Mouse (Mus musculus) thymus, postnatal 14 days (tissue): ENCODE results near the gene Sart3.
A peak's percentile ranks its signal among the peaks of the same experiment; 100 is the strongest.
"Not testable (repeated sequence)": the region's sequence is repeated elsewhere in the genome, so short reads cannot be mapped to it uniquely, and the experiment has no call there.

Source experiments
- DNase-seq: peaks from one replicate; pipeline ENCODE4 v3.0.0; 2021

The Sart3 gene

GRCm38 (mm10) chr5:113772450-113772895, at the start of gene Sart3, which contains the start of gene Iscu:
Gene Sart3 (minus strand): TSS chr5:113772510.
Gene Iscu (plus strand): TSS chr5:113772748.
- peak; percentile 97 for DNase-seq

- DNase-seq, result no peak
Measured at GRCm38 (mm10) chr5:113818572-113818971, 46.3 kb upstream of the Sart3 start.

GRCm38 (mm10) chr5:113815638-113816152, 43.4 kb upstream of the Sart3 start:
- peak; percentile 84 for DNase-seq

GRCm38 (mm10) chr5:113815041-113815389, 42.7 kb upstream of the Sart3 start:
- no peak for DNase-seq

GRCm38 (mm10) chr5:113814111-113815040, 42.1 kb upstream of the Sart3 start:
- no peak for DNase-seq

GRCm38 (mm10) chr5:113813608-113814007, 41.3 kb upstream of the Sart3 start:
- no peak for DNase-seq

GRCm38 (mm10) chr5:113812638-113813037, 40.3 kb upstream of the Sart3 start:
- no peak for DNase-seq

GRCm38 (mm10) chr5:113811824-113812420, 39.6 kb upstream of the Sart3 start:
- DNase-seq, result not testable (repeated sequence)

- no peak for DNase-seq
Measured at GRCm38 (mm10) chr5:113810111-113810510, 37.8 kb upstream of the Sart3 start.

- DNase-seq, result no peak
Measured at GRCm38 (mm10) chr5:113808177-113808576, 35.9 kb upstream of the Sart3 start.

GRCm38 (mm10) chr5:113807712-113808111, 35.4 kb upstream of the Sart3 start:
- DNase-seq, result no peak

GRCm38 (mm10) chr5:113806414-113806813, 34.1 kb upstream of the Sart3 start:
- DNase-seq, result no peak

- no peak for DNase-seq
Measured at GRCm38 (mm10) chr5:113805301-113805700, 33.0 kb upstream of the Sart3 start.

- no peak for DNase-seq
Measured at GRCm38 (mm10) chr5:113804395-113804966, 32.2 kb upstream of the Sart3 start.

GRCm38 (mm10) chr5:113800280-113800679, 28.0 kb upstream of the Sart3 start, which contains the start of gene Tmem119:
Gene Tmem119 (minus strand): TSS chr5:113800516.
- DNase-seq, result no peak

- no peak for DNase-seq
Measured at GRCm38 (mm10) chr5:113799691-113800090, 27.4 kb upstream of the Sart3 start.

GRCm38 (mm10) chr5:113798525-113798924, 26.2 kb upstream of the Sart3 start:
- DNase-seq, result no peak

GRCm38 (mm10) chr5:113797149-113797882, 25.0 kb upstream of the Sart3 start:
- DNase-seq, result no peak

GRCm38 (mm10) chr5:113796401-113797148, 24.3 kb upstream of the Sart3 start:
- DNase-seq, result peak; percentile 39

GRCm38 (mm10) chr5:113791197-113792095, 19.1 kb upstream of the Sart3 start:
- DNase-seq, result no peak
